Mouse (Mus musculus) gastrocnemius, postnatal 10 days (tissue): Measurements from ENCODE around the gene Phox2b. TPM values are rescaled to one million over a fixed set of nuclear protein-coding genes. Genes with fewer than 3 reads are reported as not detected.

Experiments used
- DNase-seq: peaks from one replicate; pipeline ENCODE4 v3.0.0; 2021; ENCODE audit warnings: mixed read lengths
- long read RNA-seq, 2 experiments: library from polyadenylated mRNA; stranded (forward); transcript quantifications; one replicate each; pipeline ENCODE4 v2.0.0; 2021
- total RNA-seq, 2 experiments: library from RNA; stranded (reverse); gene quantifications; 2 replicates each; pipeline ENCODE4 v1.2.3; 2021

Gene Phox2b
- not detected for total RNA-seq
- long read RNA-seq, experiment 1, result 0 reads
- long read RNA-seq, experiment 2, result 0 reads

DNA sequence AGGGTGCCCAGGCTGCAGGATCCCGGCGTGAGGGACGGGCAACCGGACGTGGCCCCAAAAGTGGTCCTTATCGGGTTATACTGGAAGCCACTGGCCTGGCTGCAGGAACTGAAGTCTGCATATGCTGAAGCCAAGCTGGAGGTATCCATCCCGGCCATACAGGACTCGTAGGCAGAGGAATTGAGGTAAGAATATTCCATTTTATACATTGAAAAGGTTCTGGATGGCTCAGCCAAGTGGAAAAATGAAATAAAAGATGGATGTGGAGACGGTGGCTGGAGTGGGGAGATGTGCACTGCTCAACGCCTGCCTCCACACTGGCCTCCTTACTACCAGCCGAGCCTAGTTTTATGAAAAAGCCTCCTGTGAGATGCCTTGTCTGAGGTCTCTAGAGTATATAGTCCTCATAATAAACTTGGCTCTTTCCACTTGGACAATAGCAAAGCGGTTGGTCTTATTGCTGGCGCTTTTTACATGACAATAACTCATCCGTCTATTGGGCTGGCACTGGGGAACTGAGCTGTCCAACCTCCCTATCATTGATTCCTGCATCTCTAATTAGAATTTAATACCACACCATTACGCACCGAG lies at the start of gene Phox2b:
TSS of gene Phox2b (minus strand) at position 569 of the 591 bp plus-strand sequence.
- no peak for DNase-seq

DNA sequence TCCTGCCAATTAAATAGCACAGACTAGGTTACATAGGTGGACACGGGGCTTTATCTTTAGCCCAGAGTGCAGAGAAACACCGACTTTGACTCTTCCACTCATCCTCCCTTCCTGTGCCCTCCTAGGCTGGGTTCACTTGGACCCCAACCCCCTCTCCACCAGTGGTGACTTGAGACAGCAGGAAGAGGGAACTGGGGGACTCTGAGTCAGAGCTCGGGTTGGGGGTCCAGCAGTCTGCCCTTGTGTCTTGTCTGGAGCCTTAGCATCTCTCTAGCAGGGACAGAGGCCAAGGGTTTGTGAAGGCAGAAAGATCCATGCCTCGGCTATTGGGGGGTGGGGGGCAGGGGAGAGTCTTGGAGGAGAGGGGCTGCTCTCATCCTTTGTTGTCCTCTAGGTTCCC lies 43.5 kb upstream of the Phox2b start:
- no peak for DNase-seq

DNA sequence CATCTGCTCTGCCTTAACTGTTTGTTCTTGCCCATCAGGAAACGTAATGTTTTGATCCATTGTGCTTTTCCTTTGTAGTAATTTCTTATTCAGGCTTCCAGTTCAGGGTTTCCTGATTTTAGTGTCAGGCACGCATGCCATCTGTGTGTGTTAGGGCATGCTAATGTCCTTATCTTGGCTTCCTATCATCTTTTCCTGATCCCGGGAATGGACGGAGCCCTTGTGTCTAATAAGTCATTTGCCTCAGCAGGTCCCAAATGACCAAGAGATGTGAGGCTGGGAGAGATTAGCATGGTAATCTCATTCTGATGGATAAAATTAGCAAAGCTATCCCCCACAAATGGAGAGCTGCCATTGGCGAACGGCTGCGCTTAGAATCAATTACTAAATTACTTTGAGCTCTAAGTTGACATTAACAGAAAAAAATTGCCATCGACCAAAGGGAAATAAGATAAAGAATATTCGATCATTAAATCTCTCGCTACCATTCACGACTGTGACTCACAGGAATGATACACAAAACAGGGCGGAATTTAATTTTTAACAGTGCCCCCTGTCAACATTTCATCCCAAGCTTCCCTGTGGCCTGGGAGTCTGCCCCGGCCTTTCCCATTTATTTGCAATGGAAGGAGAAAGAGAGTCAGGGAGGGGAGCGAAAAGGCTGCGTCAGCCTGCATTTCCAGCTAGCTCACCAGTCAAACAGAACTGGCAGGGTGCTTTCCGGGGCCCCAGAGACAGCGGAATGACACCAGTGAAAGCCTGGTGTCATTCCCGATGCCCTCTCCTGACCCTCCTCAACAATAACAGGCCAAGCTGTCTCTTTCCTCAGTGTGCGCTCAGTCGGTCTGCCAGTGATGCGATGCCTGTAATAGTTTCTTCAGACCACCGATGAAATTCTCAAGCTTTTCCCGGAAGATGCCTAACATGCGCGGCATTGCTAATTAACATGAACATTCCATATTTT lies 40.2 kb upstream of the Phox2b start:
- DNase-seq, result no peak

DNA sequence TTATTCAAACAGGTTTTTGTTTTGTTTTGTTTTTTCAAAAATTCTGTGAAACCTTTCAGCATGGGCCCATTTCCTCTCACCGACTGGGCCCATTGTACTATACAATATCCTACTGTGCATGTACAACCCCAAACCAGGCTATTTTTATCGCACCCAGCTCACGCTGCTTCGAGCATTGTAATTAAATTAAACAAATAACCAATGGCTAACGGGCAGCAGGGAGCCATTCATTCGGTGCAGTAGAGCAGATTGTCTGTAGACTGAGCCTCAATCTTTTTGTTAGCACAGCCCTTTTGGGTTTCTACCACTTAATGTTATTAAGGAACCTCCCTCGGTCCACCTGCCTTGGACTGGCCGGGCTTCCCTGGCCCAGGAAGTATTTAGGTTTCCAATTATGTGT lies 39.5 kb upstream of the Phox2b start:
- no peak for DNase-seq

DNA sequence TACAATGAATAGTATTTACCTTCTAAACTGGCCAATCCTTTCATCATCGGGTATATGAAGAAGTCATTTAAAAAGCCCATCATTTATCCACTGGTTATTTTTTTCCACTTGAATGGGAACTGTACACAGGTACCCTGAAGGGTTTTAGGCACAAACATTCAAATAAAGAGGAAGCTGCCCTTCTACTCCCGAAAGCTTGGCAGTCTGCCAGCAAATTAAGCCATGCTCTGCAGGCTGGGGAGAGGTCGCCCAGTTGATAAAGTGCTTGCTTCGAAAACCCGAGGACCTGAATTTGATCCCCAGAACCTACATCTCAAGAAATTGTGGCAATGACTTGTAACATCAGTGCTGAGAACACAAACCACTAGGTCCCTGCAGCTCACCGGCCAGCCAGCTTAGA lies 35.6 kb upstream of the Phox2b start:
- DNase-seq, result no peak

DNA sequence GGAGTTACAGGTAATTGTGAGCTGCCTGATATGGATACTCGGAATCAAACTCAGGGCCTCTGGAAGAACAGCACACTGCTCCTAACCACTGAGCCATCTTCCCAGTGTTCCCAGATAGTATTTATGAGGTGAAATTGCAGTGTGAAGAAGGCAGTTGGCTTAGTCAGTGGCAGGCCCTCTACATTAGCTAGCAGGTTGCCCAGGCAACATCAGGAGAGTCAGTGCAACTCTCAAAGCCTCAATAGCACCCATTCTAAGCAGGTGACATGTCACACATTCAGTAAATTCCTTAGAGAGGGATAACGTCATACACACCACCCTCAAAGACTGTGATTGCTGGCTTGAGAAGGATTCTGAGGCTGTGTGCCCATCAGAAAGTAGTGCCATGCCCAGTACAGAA lies 32.6 kb upstream of the Phox2b start:
- no peak for DNase-seq

DNA sequence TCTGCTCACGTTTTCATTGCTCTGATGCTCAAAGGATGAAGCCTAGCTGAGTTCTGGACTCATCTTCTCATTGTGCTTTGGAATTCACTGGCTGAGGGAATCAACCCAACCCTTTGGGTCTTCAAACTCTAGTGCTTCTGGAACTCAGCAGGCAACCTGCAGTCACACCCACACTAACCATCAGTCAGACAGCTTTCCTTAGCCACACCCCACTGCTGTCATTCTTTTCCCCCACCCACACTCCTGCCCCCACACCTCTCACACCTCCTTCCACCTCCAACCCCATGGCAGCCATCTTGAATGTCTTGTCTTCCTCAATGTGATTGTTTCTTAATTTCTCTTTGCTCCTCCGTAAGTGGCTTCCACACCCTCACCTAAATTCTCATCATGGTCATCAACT lies 7.2 kb upstream of the Phox2b start:
- no peak for DNase-seq

DNA sequence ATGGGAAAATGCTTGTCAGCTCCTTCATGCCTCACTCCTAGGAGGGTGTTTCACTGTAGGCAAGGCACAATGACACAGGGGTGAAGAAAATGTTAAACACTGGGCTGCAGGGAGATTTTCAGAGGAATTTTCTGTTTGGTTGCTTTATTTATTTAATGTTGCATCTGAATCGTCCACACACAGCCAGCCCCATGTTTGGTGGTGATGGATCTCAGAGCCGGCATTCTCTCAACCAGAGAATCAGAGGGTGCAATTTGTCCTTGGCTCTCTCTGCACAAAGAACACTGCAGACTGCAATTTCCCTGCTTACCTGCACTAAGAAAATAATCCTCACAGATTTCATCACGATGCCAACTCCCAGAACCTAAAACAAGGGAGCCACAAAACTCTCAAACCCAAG lies 3.9 kb upstream of the Phox2b start:
- no peak for DNase-seq

DNA sequence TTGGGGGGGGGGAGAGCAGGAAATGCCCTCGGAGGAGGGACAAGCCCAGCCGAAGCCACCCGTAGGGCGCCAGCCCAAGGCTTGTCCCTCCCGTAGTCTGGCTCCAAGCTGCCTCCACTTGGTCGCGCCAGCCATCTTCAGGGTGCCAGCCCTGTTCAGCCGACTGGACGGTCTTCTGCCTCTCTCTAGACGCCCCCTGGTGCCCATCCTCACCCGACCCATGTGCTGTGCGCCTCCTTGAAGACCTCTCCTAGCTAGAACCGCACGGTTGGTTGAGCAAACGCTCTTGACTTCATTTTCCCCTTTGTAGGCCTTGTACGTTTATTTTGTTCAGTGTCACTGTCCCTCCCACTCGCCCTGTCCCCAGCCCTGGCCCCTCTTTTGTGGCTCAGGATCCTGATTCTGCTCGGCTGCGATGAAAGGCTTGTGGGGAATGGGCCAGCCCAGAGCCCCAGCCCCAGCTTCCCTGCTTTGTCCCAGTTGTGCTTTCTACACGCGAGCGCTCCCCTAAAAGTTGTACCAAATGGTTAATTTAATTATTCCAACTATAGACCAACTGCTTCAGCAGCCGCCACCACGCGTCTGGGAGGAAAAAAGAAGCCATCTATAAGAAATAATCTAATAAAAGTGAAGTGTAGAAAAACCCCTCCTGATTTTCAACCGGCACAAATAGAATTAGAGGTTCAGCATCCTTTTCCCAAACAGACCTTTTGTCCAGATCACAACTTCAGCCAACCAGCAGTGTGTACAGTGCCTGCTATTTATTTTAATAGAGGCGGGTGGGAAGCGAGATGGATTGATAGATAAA lies 2.9 kb upstream of the Phox2b start:
- DNase-seq, result peak; percentile 17

DNA sequence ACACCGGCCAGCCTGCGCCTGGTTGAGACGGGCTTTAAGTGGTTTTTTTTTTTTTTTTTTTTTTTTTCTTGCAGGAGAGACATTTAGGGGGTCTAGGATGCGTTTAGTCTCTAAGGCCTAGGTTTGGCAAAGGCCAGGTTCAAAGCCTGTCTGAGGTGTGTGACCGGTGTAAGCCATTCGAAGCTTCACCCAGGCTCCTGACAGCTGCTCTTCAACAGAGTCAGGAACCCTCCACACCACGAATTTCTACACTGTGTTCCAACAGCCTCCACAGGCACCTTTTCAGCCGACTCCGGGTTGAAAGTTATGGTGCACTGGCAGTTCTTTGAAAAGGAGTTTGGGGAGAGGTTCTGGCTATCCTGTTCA lies 2.3 kb upstream of the Phox2b start:
- DNase-seq, result no peak

DNA sequence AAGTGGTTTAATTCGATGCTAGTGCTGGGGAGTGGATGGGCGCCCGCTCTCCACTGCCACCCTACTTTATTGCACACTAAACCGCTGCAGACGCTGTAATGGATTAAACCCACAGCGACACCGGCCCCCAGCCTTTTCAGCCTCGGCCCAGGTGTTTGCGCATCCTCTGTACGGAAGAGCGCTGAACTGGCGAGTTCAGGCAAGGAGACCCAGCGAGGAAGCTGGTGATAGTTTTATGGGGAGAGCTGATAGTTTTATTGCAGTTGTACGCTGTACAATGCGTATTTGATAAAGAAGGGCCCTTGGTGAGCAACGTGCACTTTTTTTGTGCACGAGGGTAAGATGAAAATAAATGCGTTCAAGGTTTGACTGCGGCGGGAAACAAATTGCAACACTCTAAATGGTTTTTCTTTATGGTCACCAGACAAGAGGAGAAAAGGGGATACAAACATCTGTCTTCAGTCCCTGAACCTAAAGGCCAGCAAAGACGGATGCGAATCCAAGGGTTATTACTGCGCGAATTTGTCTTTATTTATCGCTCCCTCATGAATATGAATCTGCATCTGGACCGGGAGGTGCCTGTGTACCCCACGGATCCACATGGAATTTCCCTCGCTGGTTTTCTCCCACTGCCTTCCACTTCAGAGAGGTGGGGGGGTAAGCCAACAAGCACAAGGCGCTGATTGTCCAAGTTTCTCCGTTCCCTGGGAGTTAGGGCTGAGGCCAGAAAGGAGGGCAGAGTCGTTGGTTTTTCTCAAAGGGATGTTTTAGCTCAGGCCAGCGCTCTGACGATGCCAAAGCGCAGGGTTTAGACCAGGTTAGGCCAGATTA lies 1.7 kb upstream of the Phox2b start:
- no peak for DNase-seq

DNA sequence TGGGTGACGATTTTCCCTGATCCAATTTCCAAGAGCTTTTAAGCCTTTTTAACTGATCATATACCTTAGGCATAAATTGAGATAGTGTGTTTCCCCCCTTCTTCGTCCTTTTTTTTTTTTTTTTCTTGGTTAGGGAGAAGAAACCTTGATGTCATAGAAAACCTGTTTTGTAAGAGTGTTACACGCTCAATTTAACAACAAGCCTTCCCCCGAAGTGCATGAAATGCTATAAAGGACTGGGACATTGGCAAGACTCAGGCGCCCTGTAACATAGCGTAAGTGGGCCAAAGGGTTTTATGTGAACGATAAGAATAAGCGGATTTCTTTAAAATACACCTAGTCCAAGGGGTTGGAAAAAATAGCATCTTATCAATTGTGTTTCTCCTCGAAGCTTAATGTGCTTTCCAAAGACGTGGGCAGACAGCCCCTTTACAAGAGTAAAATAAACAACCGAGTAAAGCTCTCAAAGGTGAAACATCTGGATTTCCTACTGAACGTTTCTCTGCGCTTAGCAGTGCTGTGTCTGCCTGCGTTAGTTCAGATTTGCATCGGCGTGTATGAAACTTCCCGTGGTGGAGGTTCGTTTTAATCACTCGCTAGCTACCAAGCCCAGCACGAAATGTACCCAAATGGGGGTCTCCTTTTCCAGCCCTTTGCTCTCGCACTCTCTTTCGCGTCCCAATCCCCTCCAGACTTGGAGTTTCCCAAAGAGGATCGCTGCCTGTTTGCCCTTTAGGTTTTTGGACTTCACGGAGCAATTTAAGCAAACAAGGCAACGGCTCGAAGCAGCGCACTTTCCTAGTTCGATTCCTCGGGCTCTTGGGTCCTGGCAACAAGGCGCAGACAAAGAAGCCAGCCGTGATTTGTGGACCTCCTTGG lies 531 bp upstream of the Phox2b start:
- no peak for DNase-seq

DNA sequence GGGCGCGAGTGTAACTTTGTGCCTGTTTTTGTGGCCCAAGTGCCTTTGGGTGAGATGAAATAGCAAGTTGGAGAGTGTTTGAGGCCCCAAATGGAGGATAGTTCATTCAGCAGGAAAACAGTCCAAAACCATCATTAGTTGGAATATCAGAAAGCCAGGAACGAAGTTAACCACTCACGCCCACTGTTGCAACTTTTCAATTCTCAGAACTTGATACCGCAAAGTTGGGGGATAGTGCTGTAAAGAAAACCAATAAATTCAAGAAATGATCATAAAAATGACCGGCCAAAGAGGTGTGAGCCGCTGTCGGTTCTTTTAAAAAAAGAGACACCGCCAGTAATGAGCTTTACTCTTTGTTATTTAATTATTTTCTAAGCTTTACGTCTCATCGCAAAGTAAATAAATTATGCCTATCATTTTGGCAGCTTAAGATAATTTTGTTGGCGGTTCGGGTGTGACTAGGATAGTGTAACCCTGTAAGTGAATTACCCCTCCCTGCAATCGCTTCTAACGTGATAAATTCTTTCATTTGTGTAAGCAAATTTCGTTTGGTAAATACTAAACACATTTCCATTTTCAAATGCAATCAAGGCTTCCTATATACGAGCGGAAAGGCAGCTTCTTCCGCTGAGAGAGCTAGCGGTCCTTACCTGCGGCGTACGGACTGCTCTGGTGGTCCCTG lies 909 bp downstream of the Phox2b start:
- no peak for DNase-seq

DNA sequence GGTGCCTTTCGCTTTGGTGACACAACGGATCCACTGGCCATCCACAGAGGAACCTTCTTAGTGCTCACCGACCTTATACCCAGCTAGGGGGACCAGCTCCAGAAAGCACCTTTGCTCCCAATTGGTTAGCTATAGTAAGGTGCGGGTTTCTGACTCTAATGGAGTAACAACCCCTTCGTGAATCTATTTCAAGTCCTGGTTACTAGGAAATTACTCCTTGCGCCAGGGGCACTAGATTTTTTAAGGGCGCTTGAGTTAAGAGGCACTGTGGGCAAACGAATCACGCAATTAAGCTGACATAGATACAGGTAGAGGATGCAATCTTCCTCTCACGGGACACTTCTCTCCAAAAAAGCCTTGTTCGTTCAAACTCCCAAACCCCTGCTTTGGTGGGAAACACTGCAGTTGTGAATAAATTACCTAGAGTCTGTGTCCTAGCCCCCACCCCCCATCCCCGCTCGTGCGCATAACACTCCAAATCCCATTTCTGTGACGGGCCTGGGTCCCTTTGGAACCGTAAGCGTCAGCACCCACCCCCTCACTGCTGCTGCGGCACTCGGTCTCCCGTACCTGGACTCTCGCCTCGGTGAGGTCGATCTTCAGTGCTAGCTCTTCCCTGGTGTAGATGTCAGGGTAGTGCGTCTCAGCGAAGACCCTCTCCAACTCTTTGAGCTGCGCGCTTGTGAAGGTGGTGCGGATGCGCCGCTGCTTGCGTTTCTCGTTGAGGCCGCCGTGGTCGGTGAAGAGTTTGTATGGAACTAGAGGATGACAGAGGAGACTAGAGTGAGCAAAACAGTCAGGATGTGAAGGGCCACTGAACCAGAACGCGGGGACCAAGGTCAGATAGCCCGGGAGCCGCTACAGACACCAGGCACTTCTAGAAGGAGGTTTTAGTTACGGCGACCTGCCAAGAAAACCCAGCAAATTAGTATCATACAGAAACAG lies 1.7 kb downstream of the Phox2b start:
- DNase-seq, result no peak

DNA sequence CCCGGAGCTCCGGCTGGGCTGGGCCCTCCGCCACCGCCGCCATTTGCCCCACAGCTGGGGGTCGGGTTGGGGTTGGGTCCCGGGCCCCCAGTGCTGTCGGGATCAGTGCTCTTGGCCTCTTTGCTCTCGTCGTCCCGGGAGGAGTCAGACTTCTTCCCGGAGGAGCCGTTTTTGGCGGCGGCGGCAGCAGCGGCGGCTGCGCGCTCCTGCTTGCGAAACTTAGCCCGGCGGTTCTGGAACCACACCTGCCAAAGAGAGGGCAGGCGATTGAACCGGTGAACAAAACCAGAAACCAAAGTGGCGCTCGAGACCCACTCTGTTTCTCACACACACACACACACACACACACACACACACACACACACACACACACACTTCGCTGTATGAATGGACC lies 2.7 kb downstream of the Phox2b start:
- no peak for DNase-seq

DNA sequence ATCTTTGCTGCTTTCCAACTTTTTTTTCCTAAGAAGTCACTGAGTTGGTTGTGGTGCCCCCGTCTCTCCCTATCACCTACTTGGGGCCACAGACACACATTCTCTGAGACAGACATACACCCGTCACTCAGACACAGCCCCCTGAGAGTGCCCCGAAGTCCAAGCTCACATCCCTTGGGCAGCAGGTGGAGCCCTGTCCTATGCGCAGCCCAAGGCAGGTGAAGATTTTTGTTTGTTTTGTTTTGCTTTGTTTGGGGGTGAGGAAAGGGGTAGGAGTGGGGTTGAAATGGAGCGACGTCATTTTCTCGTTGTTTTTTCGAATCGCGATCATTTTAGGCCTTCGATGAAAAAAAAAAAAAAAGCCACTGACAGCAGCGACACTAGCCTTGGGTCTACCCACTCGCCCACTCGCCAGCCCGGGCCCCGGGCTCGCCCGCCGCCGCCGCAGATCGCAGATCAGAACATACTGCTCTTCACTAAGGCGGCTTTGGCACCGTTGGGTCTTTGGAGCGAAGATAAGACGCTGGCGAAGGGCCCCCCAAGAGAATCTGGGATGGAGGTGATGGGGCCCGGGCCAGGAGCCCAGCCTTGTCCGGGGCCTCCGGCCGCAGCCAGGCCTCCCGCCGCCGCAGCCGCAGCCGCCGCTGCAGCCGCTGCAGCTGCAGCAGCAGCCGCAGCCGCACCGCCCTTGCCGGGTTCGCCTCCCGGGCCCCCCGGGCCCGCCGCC lies 3.3 kb downstream of the Phox2b start:
- DNase-seq, result peak; percentile 30

DNA sequence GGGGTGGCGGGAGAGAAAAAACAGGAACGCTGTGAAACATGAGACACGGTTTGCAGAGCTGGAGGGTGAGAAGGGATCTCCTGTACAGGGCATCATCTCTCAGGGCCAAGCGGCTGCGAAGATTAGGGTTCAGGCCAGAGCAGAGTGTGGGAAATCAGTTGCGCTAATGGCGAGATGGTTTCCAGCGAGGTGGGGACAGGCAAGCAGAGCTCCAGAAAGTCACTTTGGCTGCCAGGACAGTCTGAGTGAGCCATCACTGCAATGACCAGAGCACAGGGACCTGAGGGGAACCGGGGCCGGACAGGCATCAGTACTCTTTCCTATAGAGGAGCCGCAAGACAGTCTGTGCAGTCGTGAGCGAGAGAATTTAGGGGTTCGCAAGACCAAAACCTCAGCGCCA lies 3.9 kb downstream of the Phox2b start:
- peak; percentile 9 for DNase-seq

DNA sequence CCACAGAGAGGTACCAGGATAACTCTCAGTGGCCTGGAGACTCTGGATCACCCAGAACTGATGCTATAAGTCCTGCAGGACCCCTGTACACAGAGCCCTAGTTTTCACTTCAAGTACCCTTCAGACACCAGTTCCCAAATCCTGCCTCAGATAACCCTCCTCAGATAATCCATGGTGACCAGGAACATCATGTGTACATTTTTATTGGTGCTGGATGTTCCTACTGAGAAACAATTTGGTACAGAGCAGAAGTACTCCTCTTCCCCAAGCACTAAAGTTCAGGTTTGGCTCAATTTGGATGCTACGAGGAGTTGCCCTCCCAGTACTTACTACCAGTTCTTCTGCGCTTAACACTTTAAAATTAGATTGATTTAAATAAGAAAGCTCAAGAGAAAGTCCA lies 5.1 kb downstream of the Phox2b start:
- DNase-seq, result no peak

DNA sequence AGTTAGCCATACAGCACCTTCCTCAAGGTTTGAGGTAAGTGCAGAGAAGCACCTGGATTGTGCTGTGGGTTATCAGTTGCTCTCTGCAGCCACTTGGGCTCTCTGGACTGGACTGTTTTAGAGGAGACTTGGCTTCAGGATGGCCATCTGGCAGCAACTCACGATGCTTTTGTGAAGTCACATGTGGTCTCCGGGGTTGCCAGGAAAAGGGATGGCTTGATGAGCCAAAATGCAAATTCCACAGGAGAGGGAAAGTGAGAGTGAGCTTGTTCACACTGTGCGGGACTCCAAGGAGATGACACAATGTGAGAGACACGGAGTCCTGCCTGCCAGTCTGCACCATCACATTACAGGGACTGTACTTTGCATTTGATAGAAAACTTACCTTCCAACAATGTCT lies 7.3 kb downstream of the Phox2b start:
- DNase-seq, result no peak
